Mouse (Mus musculus) CH12.LX (cell line): ENCODE data around the gene Phka2. TPM values are rescaled to one million over a fixed set of nuclear protein-coding genes. Genes with fewer than 3 reads are reported as not detected.

Experiments
- DNase-seq: peaks from one replicate; pipeline ENCODE4 v3.0.0-alpha.2; 2013; ENCODE audit errors: extremely low read depth
- H3K27ac ChIP-seq: 2 replicates; pipeline ENCODE4 v1.5.1; 2012; ENCODE audit warnings: low read depth, mild to moderate bottlenecking, control low read depth, moderate library complexity; ENCODE audit not compliant: insufficient read depth
- H3K27me3 ChIP-seq: replicated peaks from 2 replicates; pipeline ENCODE3; 2012; ENCODE audit warnings: inconsistent platforms
- H3K36me3 ChIP-seq, 2 experiments: replicated peaks in 1 of 2; 2 replicates each; pipeline versions ENCODE3 to v1.6.1; 2012; ENCODE audit warnings: inconsistent platforms in 1 of 2, low read length in 1 of 2, mild to moderate bottlenecking in 1 of 2, mixed read lengths in 1 of 2, moderate library complexity in 1 of 2; ENCODE audit not compliant: control insufficient read depth in 1 of 2, insufficient read depth in 1 of 2
- H3K4me1 ChIP-seq, 2 experiments: 2 replicates each; pipeline ENCODE4 v1.6.1; 2012; ENCODE audit warnings: inconsistent platforms in 1 of 2, moderate library complexity in 1 of 2; ENCODE audit not compliant: insufficient read depth in 2 of 2, control insufficient read depth in 1 of 2
- H3K4me2 ChIP-seq: 2 replicates; pipeline ENCODE4 v1.6.1; 2012; ENCODE audit warnings: low read depth, mild to moderate bottlenecking, control low read depth; ENCODE audit not compliant: poor library complexity, insufficient read depth, severe bottlenecking
- H3K4me3 ChIP-seq, 3 experiments: fragments of 150-350 bp in 1 of 3; sonication (generic) in 1 of 3; replicated peaks in 1 of 3; 2 replicates each; pipeline versions ENCODE3 to v1.5.1; 2011 to 2012; ENCODE audit warnings: low read depth in 2 of 3, low read length in 2 of 3, mild to moderate bottlenecking in 2 of 3, moderate library complexity in 2 of 3, control low read depth in 1 of 3, improper control_type of control experiment in 1 of 3, inconsistent platforms in 1 of 3, mixed read lengths in 1 of 3; ENCODE audit not compliant: poor library complexity in 1 of 3
- H3K79me2 ChIP-seq: replicated peaks from 2 replicates; pipeline ENCODE4 v1.6.1; 2012; ENCODE audit warnings: mild to moderate bottlenecking, moderate library complexity; ENCODE audit not compliant: control insufficient read depth, poor library complexity, insufficient read depth, severe bottlenecking; ENCODE audit errors: extremely low read depth
- H3K9ac ChIP-seq: 2 replicates; pipeline ENCODE4 v1.6.1; 2012; ENCODE audit warnings: low read depth, mild to moderate bottlenecking, control low read depth, moderate library complexity; ENCODE audit not compliant: insufficient read depth
- H3K9me3 ChIP-seq: replicated peaks from 2 replicates; pipeline ENCODE3; 2012; ENCODE audit warnings: low read length, inconsistent platforms, mixed read lengths
- BHLHE40 ChIP-seq: IDR thresholded peaks from 2 replicates; pipeline ENCODE4 v1.6.1; 2011; ENCODE audit warnings: mild to moderate bottlenecking, low read depth, low read length, improper control_type of control experiment
- CHD1 ChIP-seq: IDR thresholded peaks from 2 replicates; pipeline ENCODE4 v1.6.1; 2012; ENCODE audit warnings: low read depth, low read length, improper control_type of control experiment, inconsistent platforms
- E2F4 ChIP-seq: IDR thresholded peaks from 2 replicates; pipeline ENCODE4 v1.6.1; 2011; ENCODE audit warnings: low read depth, low read length, improper control_type of control experiment; ENCODE audit not compliant: insufficient replicate concordance
- GABPA ChIP-seq: IDR thresholded peaks from 2 replicates; pipeline ENCODE4 v1.6.1; 2012; ENCODE audit warnings: low read depth, low read length, improper control_type of control experiment, inconsistent platforms; ENCODE audit not compliant: insufficient replicate concordance
- HCFC1 ChIP-seq: IDR thresholded peaks from 2 replicates; pipeline ENCODE4 v1.6.1; 2012; ENCODE audit warnings: low read depth, mild to moderate bottlenecking, inconsistent platforms, low read length, improper control_type of control experiment
- MAFK ChIP-seq: IDR thresholded peaks from 2 replicates; pipeline ENCODE4 v1.6.1; 2011; ENCODE audit warnings: low read length, improper control_type of control experiment; ENCODE audit not compliant: insufficient replicate concordance
- NRF1 ChIP-seq: IDR thresholded peaks from 2 replicates; pipeline ENCODE4 v1.6.1; 2014; ENCODE audit warnings: low read depth, mild to moderate bottlenecking, inconsistent platforms, low read length, improper control_type of control experiment, moderate library complexity
- POLR2A ChIP-seq: IDR thresholded peaks from 2 replicates; pipeline ENCODE4 v1.6.1; 2011; ENCODE audit warnings: low read depth, mild to moderate bottlenecking, improper control_type of control experiment, low read length
- POLR2AphosphoS2 ChIP-seq: IDR thresholded peaks from 2 replicates; pipeline ENCODE4 v1.6.1; 2011; ENCODE audit warnings: low read depth, low read length, improper control_type of control experiment
- RCOR1 ChIP-seq: conservative IDR thresholded peaks from 2 replicates; pipeline ENCODE4 v1.6.1; 2012; ENCODE audit warnings: low read depth, mild to moderate bottlenecking, inconsistent platforms, low read length, improper control_type of control experiment
- SMC3 ChIP-seq: IDR thresholded peaks from 2 replicates; pipeline ENCODE4 v1.6.1; 2011; ENCODE audit warnings: low read depth, low read length, improper control_type of control experiment
- TBP ChIP-seq: conservative IDR thresholded peaks from 2 replicates; pipeline ENCODE4 v1.6.1; 2011; ENCODE audit warnings: low read depth, low read length, improper control_type of control experiment
- TCF12 ChIP-seq: IDR thresholded peaks from 2 replicates; pipeline ENCODE4 v1.6.1; 2014; ENCODE audit warnings: low read depth, mild to moderate bottlenecking, inconsistent platforms, low read length, improper control_type of control experiment
- USF1 ChIP-seq: IDR thresholded peaks from 2 replicates; pipeline ENCODE4 v1.6.1; 2014; ENCODE audit warnings: low read depth, mild to moderate bottlenecking, inconsistent platforms, low read length, improper control_type of control experiment
- USF2 ChIP-seq: conservative IDR thresholded peaks from 2 replicates; pipeline ENCODE4 v1.6.1; 2011; ENCODE audit warnings: low read depth, low read length, improper control_type of control experiment
- ZC3H11A ChIP-seq: IDR thresholded peaks from 2 replicates; pipeline ENCODE4 v1.6.1; 2012; ENCODE audit warnings: low read depth, mild to moderate bottlenecking, inconsistent platforms, low read length, improper control_type of control experiment
- dilution Hi-C: fragments of 300-500 bp; cut with MboI; formaldehyde crosslinking; loops from 2 replicates; pipeline ENCODE4 v1.14.3; 2020; ENCODE audit warnings: low sequenced_read_pairs; ENCODE audit not compliant: extremely low pct_unique_long_range_greater_than_20kb, extremely low pct_ligation_motif_present
- in situ Hi-C: fragments of 300-500 bp; cut with MboI; formaldehyde crosslinking; loops from 3 replicates; pipeline ENCODE4 v1.14.3; 2019; ENCODE audit warnings: low sequenced_read_pairs, low pct_ligation_motif_present, low pct_unique_long_range_greater_than_20kb, mixed read lengths
- polyA plus RNA-seq: library from polyadenylated mRNA; unstranded; fragments of >175 nt; gene quantifications from 2 replicates; pipeline ENCODE4 v1.2.1, GENCODE M21; 2012; ENCODE audit warnings: low read depth; ENCODE audit not compliant: insufficient read length
- total RNA-seq, 2 experiments: library from RNA; depleted of rRNA; stranded (reverse); fragments of 300-350 nt in 1 of 2; fragments of >200 nt in 1 of 2; gene quantifications; 2 replicates each; pipeline ENCODE4 v1.2.3; 2012 to 2014

Phka2 gene
- total and polyA plus RNA-seq, 3 experiments, result 8.2 to 12.5 (median 10.1) TPM

DNA sequence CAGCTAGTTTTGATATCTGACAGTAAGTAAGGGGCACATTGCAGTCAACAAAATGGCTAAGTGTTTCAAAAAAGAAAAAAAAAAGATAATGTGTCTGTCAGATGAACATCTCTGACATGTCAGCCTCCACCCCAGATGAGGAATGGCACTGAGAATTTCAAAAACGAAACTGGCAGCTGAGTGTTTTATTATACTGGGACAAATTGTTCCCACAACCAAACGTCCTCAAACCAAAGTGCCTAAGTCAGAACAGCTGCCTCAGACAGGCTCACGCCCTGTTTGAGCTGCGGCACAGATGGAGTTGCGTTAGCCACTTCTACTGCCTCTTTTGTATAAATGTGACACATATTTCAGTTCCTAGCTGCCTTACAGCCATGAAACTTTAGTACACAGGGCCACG lies 7.0 kb upstream of the Phka2 start:
- no peaks in the 10 kb centered on the region for H3K4me1 ChIP-seq
- dilution Hi-C loops, result no loop called here
- no peak for DNase-seq
- no peaks in the 10 kb centered on the region for H3K79me2 ChIP-seq
- no peaks in the 10 kb centered on the region for H3K27me3 ChIP-seq
- H3K9me3 ChIP-seq, result no peaks in the 10 kb centered on the region
- in situ Hi-C loops, result no loop called here
- H3K4me2 ChIP-seq, result no peak overlapping the region
- H3K4me3 ChIP-seq, result no peak overlapping the region
- TF ChIP-seq NRF1, result no peak
- TF ChIP-seq USF1, result no peak
- no peak for TF ChIP-seq RCOR1
- no peak for TF ChIP-seq POLR2AphosphoS2
- TF ChIP-seq E2F4, result no peak
- TF ChIP-seq SMC3, result no peak
- TF ChIP-seq MAFK, result no peak
- no peak for TF ChIP-seq TBP
- TF ChIP-seq USF2, result no peak
- TF ChIP-seq POLR2A, result no peak
- TF ChIP-seq CHD1, result no peak
- no peak for TF ChIP-seq TCF12
- no peak for TF ChIP-seq BHLHE40
- no peak overlapping the region for H3K9ac ChIP-seq
- H3K27ac ChIP-seq, result no peak overlapping the region
- H3K36me3 ChIP-seq, result no peaks in the 10 kb centered on the region

DNA sequence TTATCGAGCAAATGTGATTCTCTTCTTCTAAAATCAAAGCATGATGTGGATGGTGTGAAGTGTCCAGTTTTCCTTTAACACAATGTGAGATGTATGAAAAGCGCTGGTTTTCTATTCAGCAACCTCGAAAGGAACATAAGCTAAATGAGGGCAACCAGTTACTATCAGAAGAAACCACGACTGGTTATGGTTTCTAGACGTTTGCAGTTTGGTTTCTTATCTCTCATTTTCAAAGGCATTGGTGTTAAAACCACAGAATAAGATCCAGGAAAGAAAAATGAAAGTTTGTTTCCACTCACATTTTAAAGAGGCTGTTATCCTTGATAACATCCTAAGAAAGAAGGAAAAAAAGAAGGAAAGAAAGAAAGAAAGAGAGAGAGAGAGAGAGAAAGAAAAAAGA lies 5.5 kb upstream of the Phka2 start:
- dilution Hi-C loops, result no loop called here
- DNase-seq, result no peak
- Histone ChIP-seq H3K27ac (no peak overlapping the region), H3K36me3 (no peaks in the 10 kb centered on the region), H3K9ac (no peak overlapping the region), H3K27me3 (no peaks in the 10 kb centered on the region), H3K4me3 (no peak overlapping the region), H3K4me2 (no peak overlapping the region), H3K9me3 (no peaks in the 10 kb centered on the region), H3K4me1 (no peaks in the 10 kb centered on the region), H3K79me2 (no peaks in the 10 kb centered on the region)
- in situ Hi-C loops, result no loop called here
- no peak for TF ChIP-seq HCFC1
- no peak for TF ChIP-seq RCOR1
- no peak for TF ChIP-seq ZC3H11A
- TF ChIP-seq, all 38 proteins: peak for 0

DNA sequence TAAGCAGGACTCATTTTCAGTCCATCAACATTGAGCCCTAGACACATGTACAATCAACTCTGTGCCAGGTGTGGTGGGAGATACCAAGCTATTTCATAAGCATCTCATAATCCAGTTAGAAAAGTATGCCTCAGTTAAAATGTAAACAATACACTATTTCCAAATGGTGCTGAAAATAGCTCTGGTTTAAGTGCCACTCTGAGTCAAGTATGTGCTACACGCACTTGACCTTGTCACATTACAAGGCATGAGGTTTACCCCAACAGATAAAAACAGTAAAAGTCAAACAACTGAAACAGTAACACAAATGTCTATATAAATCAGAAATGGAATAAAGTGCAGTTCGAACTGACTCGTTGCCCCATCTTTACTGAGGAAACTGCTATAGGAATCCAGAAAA lies 871 bp upstream of the Phka2 start:
- Histone ChIP-seq H3K9ac (no peak overlapping the region), H3K27me3 (no peaks in the 10 kb centered on the region), H3K36me3 (no peaks in the 10 kb centered on the region), H3K79me2 (0 out of 2 replicates have a peak, but pooled peaks cover 2% of the 10 kb centered on the region), H3K4me2 (no peak overlapping the region), H3K4me1 (peaks cover 0 to 5% of the 10 kb centered on the region in 2 experiments; a peak in 2 of 4 replicates), H3K27ac (no peak overlapping the region), H3K9me3 (no peaks in the 10 kb centered on the region), H3K4me3 (no peak overlapping the region)
- dilution Hi-C loops (no loop called here), in situ Hi-C loops (no loop called here)
- no peak for DNase-seq
- TF ChIP-seq CHD1 (no peak), HCFC1 (no peak), MAFK (no peak), GABPA (no peak)
